Mouse (Mus musculus) lung, adult 2 months (tissue): ENCODE results near the gene Cpm.

Experiments used
- CTCF ChIP-seq: fragments of 200-500 bp; IDR thresholded peaks from 2 replicates; pipeline ENCODE4 v1.5.1; 2011; ENCODE audit warnings: mild to moderate bottlenecking, low read length, control low read depth; ENCODE audit not compliant: insufficient read depth
- POLR2A ChIP-seq: fragments of 200-500 bp; IDR thresholded peaks from 2 replicates; pipeline ENCODE4 v1.6.1; 2011; ENCODE audit warnings: low read depth, mild to moderate bottlenecking, control low read depth, low read length, borderline replicate concordance; ENCODE audit errors: extremely low read depth

GRCm38 (mm10) chr10:117683734-117684037, 54.4 kb downstream of the Cpm start:
- TF ChIP-seq POLR2A (no peak), CTCF (no peak)
